Mouse (Mus musculus) spleen, postnatal 14 days (tissue): ENCODE measurements around the gene P3h2.

Source experiments
- DNase-seq, 2 experiments: peaks; one replicate each; pipeline ENCODE4 v3.0.0; 2021 to 2022; ENCODE audit warnings: low spot score in 2 of 2

P3h2 gene

GRCm38 (mm10) chr16:26070376-26070775, 35.2 kb downstream of the P3h2 start:
- no peak for DNase-seq

GRCm38 (mm10) chr16:26065060-26065459, 40.5 kb downstream of the P3h2 start:
- no peak for DNase-seq

- no peak for DNase-seq
These were observed 45.1 kb downstream of the P3h2 start for GRCm38 (mm10) chr16:26060239-26061085.

- DNase-seq: no peak
These were observed 52.0 kb downstream of the P3h2 start for GRCm38 (mm10) chr16:26053631-26054030.

GRCm38 (mm10) chr16:26049393-26050087, 56.0 kb downstream of the P3h2 start:
- no peak for DNase-seq

GRCm38 (mm10) chr16:26047870-26048269, 57.7 kb downstream of the P3h2 start:
- DNase-seq: no peak

- no peak for DNase-seq
These were observed 58.2 kb downstream of the P3h2 start for GRCm38 (mm10) chr16:26047396-26047795.

- no peak for DNase-seq
These were observed 63.7 kb downstream of the P3h2 start for GRCm38 (mm10) chr16:26041929-26042303.

GRCm38 (mm10) chr16:26041021-26041928, 64.3 kb downstream of the P3h2 start:
- no peak for DNase-seq

- DNase-seq: no peak
These were observed 66.3 kb downstream of the P3h2 start for GRCm38 (mm10) chr16:26039320-26039719.

GRCm38 (mm10) chr16:26035525-26035924, 70.1 kb downstream of the P3h2 start:
- no peak for DNase-seq

GRCm38 (mm10) chr16:26035079-26035478, 70.5 kb downstream of the P3h2 start:
- no peak for DNase-seq

- no peak for DNase-seq
These were observed 76.1 kb downstream of the P3h2 start for GRCm38 (mm10) chr16:26029424-26030012.

- no peak for DNase-seq
These were observed 79.2 kb downstream of the P3h2 start for GRCm38 (mm10) chr16:26026416-26026815.

GRCm38 (mm10) chr16:26024543-26024942, 81.0 kb downstream of the P3h2 start:
- no peak for DNase-seq

GRCm38 (mm10) chr16:26023352-26023751, 82.2 kb downstream of the P3h2 start:
- DNase-seq: no peak

- DNase-seq: no peak
These were observed 83.8 kb downstream of the P3h2 start for GRCm38 (mm10) chr16:26021759-26022158.

GRCm38 (mm10) chr16:26005811-26006210, 99.8 kb downstream of the P3h2 start:
- no peak for DNase-seq

- DNase-seq: no peak
These were observed 102.3 kb downstream of the P3h2 start for GRCm38 (mm10) chr16:26003261-26003660.

- no peak for DNase-seq
These were observed 102.7 kb downstream of the P3h2 start for GRCm38 (mm10) chr16:26002848-26003247.

- no peak for DNase-seq
These were observed 111.0 kb downstream of the P3h2 start for GRCm38 (mm10) chr16:25994605-25995004.

GRCm38 (mm10) chr16:25987221-25987620, 118.4 kb downstream of the P3h2 start:
- DNase-seq: no peak
